Mouse (Mus musculus): ENCODE results near the gene Bcl2l15. TPM values are rescaled to one million over a fixed set of nuclear protein-coding genes. Genes with fewer than 3 reads are reported as not detected.
A peak's percentile ranks its signal among the peaks of the same experiment; 100 is the strongest.

The Bcl2l15 gene
- polyA plus RNA-seq, 1 experiment, result 91.7 TPM

- TF ChIP-seq CTCF (IDR thresholded peaks at IDR 0.05; ENCODE audit: borderline replicate concordance, insufficient read depth, low read depth, low read length) (peak; percentile 63; the same call in 1 of the 2 replicates), POLR2A (IDR thresholded peaks at IDR 0.05; ENCODE audit: borderline replicate concordance, insufficient read depth, low read length) (no peak)
- Histone ChIP-seq H3K4me3 (replicated peaks; ENCODE audit: insufficient read depth, low read depth, low read length) (peak overlapping the region; percentile 74), H3K27me3 (ENCODE audit: control insufficient read depth, insufficient read depth, low read length) (no peaks in the 10 kb centered on the region), H3K27ac (ENCODE audit: insufficient read depth, low read length) (peak overlapping the region; percentile 96; the same call in 1 of the 2 replicates), H3K4me1 (ENCODE audit: control insufficient read depth, insufficient read depth, low read length) (peaks cover 20% of the 10 kb centered on the region)
- 8% methylated on average over 3 of the region's 3 CpGs for WGBS
- peak; percentile 80 to 90 for DNase-seq
These were observed 20.3 kb downstream of the Bcl2l15 start for GRCm38 (mm10) chr3:103852565-103853299.

GRCm38 (mm10) chr3:103853804-103854203 is 21.4 kb downstream of the Bcl2l15 start:
- peak; percentile 60 to 71 for DNase-seq
- Histone ChIP-seq H3K27me3 (ENCODE audit: control insufficient read depth, insufficient read depth, low read length) (no peaks in the 10 kb centered on the region), H3K27ac (ENCODE audit: insufficient read depth, low read length) (peak overlapping the region; percentile 56; the same call in 1 of the 2 replicates), H3K4me3 (replicated peaks; ENCODE audit: insufficient read depth, low read depth, low read length) (peak overlapping the region; percentile 35), H3K4me1 (ENCODE audit: control insufficient read depth, insufficient read depth, low read length) (peaks cover 23% of the 10 kb centered on the region)
- 10% methylated on average over 8 of the region's 8 CpGs for WGBS
- TF ChIP-seq CTCF (IDR thresholded peaks at IDR 0.05; ENCODE audit: borderline replicate concordance, insufficient read depth, low read depth, low read length), result no peak
- TF ChIP-seq POLR2A (IDR thresholded peaks at IDR 0.05; ENCODE audit: borderline replicate concordance, insufficient read depth, low read length), result 0 out of 2 replicates have a peak, but pooled peaks have one; percentile 8

- no peaks in the 10 kb centered on the region for H3K27me3 ChIP-seq (ENCODE audit: control insufficient read depth, insufficient read depth, low read length)
- WGBS, result 67% methylated on average over 7 of the region's 7 CpGs
- no peak for TF ChIP-seq POLR2A (IDR thresholded peaks at IDR 0.05; ENCODE audit: borderline replicate concordance, insufficient read depth, low read length)
- TF ChIP-seq CTCF (IDR thresholded peaks at IDR 0.05; ENCODE audit: borderline replicate concordance, insufficient read depth, low read depth, low read length), result peak; percentile 14; the same call in 1 of the 2 replicates
- H3K4me3 ChIP-seq (replicated peaks; ENCODE audit: insufficient read depth, low read depth, low read length), result no peak overlapping the region
- peak overlapping the region; percentile 68 for H3K27ac ChIP-seq (ENCODE audit: insufficient read depth, low read length)
- DNase-seq, result peak; percentile 44 to 73
- H3K4me1 ChIP-seq (ENCODE audit: control insufficient read depth, insufficient read depth, low read length), result peaks cover 9% of the 10 kb centered on the region
These were observed 24.8 kb downstream of the Bcl2l15 start for GRCm38 (mm10) chr3:103857036-103857805.

- peaks cover 9% of the 10 kb centered on the region for H3K4me1 ChIP-seq (ENCODE audit: control insufficient read depth, insufficient read depth, low read length)
- H3K27me3 ChIP-seq (ENCODE audit: control insufficient read depth, insufficient read depth, low read length), result no peaks in the 10 kb centered on the region
- H3K4me3 ChIP-seq (replicated peaks; ENCODE audit: insufficient read depth, low read depth, low read length), result no peak overlapping the region
- no peak for DNase-seq
- no peak overlapping the region for H3K27ac ChIP-seq (ENCODE audit: insufficient read depth, low read length)
- WGBS, result 93% methylated on average over 6 of the region's 6 CpGs
- TF ChIP-seq POLR2A (IDR thresholded peaks at IDR 0.05; ENCODE audit: borderline replicate concordance, insufficient read depth, low read length) (no peak), CTCF (IDR thresholded peaks at IDR 0.05; ENCODE audit: borderline replicate concordance, insufficient read depth, low read depth, low read length) (no peak)
These were observed 25.7 kb downstream of the Bcl2l15 start for GRCm38 (mm10) chr3:103857977-103858563.

GRCm38 (mm10) chr3:103858881-103859801 is 26.7 kb downstream of the Bcl2l15 start, which contains the start of gene Ptpn22:
Ptpn22 (plus strand) TSS chr3:103859795.
- peaks cover 9% of the 10 kb centered on the region for H3K4me1 ChIP-seq (ENCODE audit: control insufficient read depth, insufficient read depth, low read length)
- 79% methylated on average over 12 of the region's 12 CpGs for WGBS
- DNase-seq, result no peak
- no peak for TF ChIP-seq POLR2A (IDR thresholded peaks at IDR 0.05; ENCODE audit: borderline replicate concordance, insufficient read depth, low read length)
- no peak for TF ChIP-seq CTCF (IDR thresholded peaks at IDR 0.05; ENCODE audit: borderline replicate concordance, insufficient read depth, low read depth, low read length)
- H3K27me3 ChIP-seq (ENCODE audit: control insufficient read depth, insufficient read depth, low read length), result no peaks in the 10 kb centered on the region
- H3K27ac ChIP-seq (ENCODE audit: insufficient read depth, low read length), result no peak within 1 kb of the TSS
- H3K4me3 ChIP-seq (replicated peaks; ENCODE audit: insufficient read depth, low read depth, low read length), result no peak within 1 kb of the TSS

GRCm38 (mm10) chr3:103859851-103860391 is 27.5 kb downstream of the Bcl2l15 start:
- H3K27me3 ChIP-seq (ENCODE audit: control insufficient read depth, insufficient read depth, low read length), result no peaks in the 10 kb centered on the region
- DNase-seq, result no peak
- TF ChIP-seq POLR2A (IDR thresholded peaks at IDR 0.05; ENCODE audit: borderline replicate concordance, insufficient read depth, low read length) (no peak), CTCF (IDR thresholded peaks at IDR 0.05; ENCODE audit: borderline replicate concordance, insufficient read depth, low read depth, low read length) (no peak)
- H3K4me1 ChIP-seq (ENCODE audit: control insufficient read depth, insufficient read depth, low read length), result peaks cover 9% of the 10 kb centered on the region
- WGBS, result 58% methylated on average over 6 of the region's 6 CpGs
- no peak overlapping the region for H3K27ac ChIP-seq (ENCODE audit: insufficient read depth, low read length)
- H3K4me3 ChIP-seq (replicated peaks; ENCODE audit: insufficient read depth, low read depth, low read length), result no peak overlapping the region

Data from cerebellum, adult 2 months (tissue).